Comparison of ENCODE assay signal across 8 mouse cellular contexts in the genomic region with DNA sequence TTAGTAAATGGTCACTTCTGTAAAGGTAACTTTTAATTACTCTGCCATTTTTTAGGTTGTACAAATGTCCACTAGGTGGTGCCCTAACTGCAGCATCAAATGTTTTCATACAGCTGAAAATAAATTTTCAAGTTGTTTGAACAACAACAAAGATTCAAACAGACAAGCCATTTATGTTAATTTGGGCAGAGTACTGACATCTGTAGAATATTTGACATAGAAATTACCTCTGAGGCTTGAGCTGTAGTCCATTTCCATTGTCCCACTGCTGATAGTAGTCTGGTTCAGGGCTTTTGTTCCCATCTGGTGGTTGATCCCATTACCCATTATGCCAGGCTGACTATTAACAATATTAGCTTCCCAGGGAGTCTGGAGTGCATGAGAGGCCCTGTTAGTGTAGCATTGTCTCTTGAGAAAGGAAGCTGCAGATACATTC.
A peak's percentile ranks its signal among the peaks of the same experiment; 100 is the strongest.
DNase-seq lines count a peak whose midpoint lies in the region; ATAC-seq lines count a peak whose summit lies in the region.

No protein-coding gene starts in this region.

- H3K9ac ChIP-seq in hindbrain, embryonic 13.5 days, result no peak overlapping the region

- no peak overlapping the region for H3K4me2 ChIP-seq in hindbrain, embryonic 13.5 days

- H3K4me3 ChIP-seq in heart, embryonic 10.5 days, result no peak overlapping the region
- H3K4me3 ChIP-seq in hindbrain, embryonic 13.5 days, result no peak overlapping the region

- peak; percentile 39; the same call in 1 of the 2 replicates for ATAC-seq in hindbrain, embryonic 13.5 days (ENCODE audit: low FRiP score)

- H3K36me3 ChIP-seq in heart, embryonic 10.5 days, result no peaks in the 10 kb centered on the region
- H3K36me3 ChIP-seq in hindbrain, embryonic 13.5 days, result no peaks in the 10 kb centered on the region

- DNase-seq in heart, postnatal 10 days, result peak; percentile 21 to 51
- no peak for DNase-seq in heart, embryonic 10.5 days (ENCODE audit: low spot score)
- DNase-seq in A20 (ENCODE audit: low read depth, low spot score), result peak; percentile 63
- peak; percentile 54 for DNase-seq in ZHBTc4 (ENCODE audit: low read depth, low spot score)
- no peak for DNase-seq in urinary bladder, adult 18-20 months (ENCODE audit: low spot score in 2 of 2)
- DNase-seq in urinary bladder, postnatal 36 days (ENCODE audit: low spot score in 2 of 2), result no peak
- DNase-seq in adrenal gland, postnatal 4 days (ENCODE audit: low spot score in 2 of 2), result no peak

- no peak overlapping the region for H3K27ac ChIP-seq in heart, embryonic 10.5 days
- no peak overlapping the region for H3K27ac ChIP-seq in hindbrain, embryonic 13.5 days

- no peaks in the 10 kb centered on the region for H3K4me1 ChIP-seq in heart, embryonic 10.5 days
- H3K4me1 ChIP-seq in hindbrain, embryonic 13.5 days (replicated peaks), result peaks cover 26% of the 10 kb centered on the region

- intact Hi-C loops in heart, postnatal 10 days (cut with DNase I), result no loop called here

- no peaks in the 10 kb centered on the region for H3K9me3 ChIP-seq in heart, embryonic 10.5 days
- H3K9me3 ChIP-seq in hindbrain, embryonic 13.5 days, result no peaks in the 10 kb centered on the region

- no peaks in the 10 kb centered on the region for H3K27me3 ChIP-seq in heart, embryonic 10.5 days (ENCODE audit: insufficient read depth, poor library complexity, severe bottlenecking)
- no peaks in the 10 kb centered on the region for H3K27me3 ChIP-seq in hindbrain, embryonic 13.5 days

Comparison
In these comparisons a context has a peak if more than half of its experiments do, and no peak if none do; other contexts are left out.
1. DNase-seq: peak in heart, postnatal 10 days (2 of 2), A20 (single experiment) and ZHBTc4 (single experiment); none in heart, embryonic 10.5 days (single experiment), urinary bladder, adult 18-20 months (0 of 2), urinary bladder, postnatal 36 days (0 of 2) and adrenal gland, postnatal 4 days (0 of 2).